Mouse (Mus musculus) heart, adult 2 months (tissue): Measurements from ENCODE around the gene Palld. TPM values are rescaled to one million over a fixed set of nuclear protein-coding genes. Genes with fewer than 3 reads are reported as not detected.

Source experiments
- DNase-seq, 2 experiments: peaks; one replicate each; pipeline ENCODE4 v3.0.0; 2021
- H3K27ac ChIP-seq: fragments of 200-600 bp; 2 replicates; pipeline ENCODE4 v1.8.1; 2022
- H3K27me3 ChIP-seq: fragments of 200-500 bp; 2 replicates; pipeline ENCODE4 v1.6.1; 2012; ENCODE audit warnings: mild to moderate bottlenecking, low read length, inconsistent platforms, mixed read lengths; ENCODE audit not compliant: control insufficient read depth, insufficient read depth
- H3K36me3 ChIP-seq: fragments of 200-500 bp; 2 replicates; pipeline ENCODE4 v1.6.1; 2012; ENCODE audit warnings: low read length, inconsistent platforms; ENCODE audit not compliant: control insufficient read depth, insufficient read depth
- H3K4me1 ChIP-seq: fragments of 200-500 bp; 2 replicates; pipeline ENCODE4 v1.6.1; 2011; ENCODE audit warnings: low read length; ENCODE audit not compliant: control insufficient read depth, insufficient read depth
- H3K4me3 ChIP-seq: fragments of 200-600 bp; 2 replicates; pipeline ENCODE4 v1.8.1; 2022
- H3K79me2 ChIP-seq: fragments of 200-500 bp; replicated peaks from 2 replicates; pipeline ENCODE4 v1.6.1; 2012; ENCODE audit warnings: mild to moderate bottlenecking, inconsistent platforms, low read length, moderate library complexity, mixed read lengths; ENCODE audit not compliant: control insufficient read depth, insufficient read depth
- H3K9ac ChIP-seq: fragments of 200-500 bp; 2 replicates; pipeline ENCODE4 v1.6.1; 2012; ENCODE audit warnings: low read depth, mild to moderate bottlenecking, control low read depth, inconsistent platforms, low read length, mixed read lengths
- CTCF ChIP-seq: fragments of 200-600 bp; IDR thresholded peaks from 2 replicates; pipeline ENCODE4 v1.8.1; 2022; ENCODE audit warnings: antibody characterized with exemption, mild to moderate bottlenecking, moderate library complexity
- EP300 ChIP-seq: fragments of 200-500 bp; IDR thresholded peaks from 2 replicates; pipeline ENCODE4 v1.6.1; 2011; ENCODE audit warnings: low read depth, low read length, control low read depth; ENCODE audit not compliant: insufficient read depth
- POLR2A ChIP-seq: fragments of 200-500 bp; IDR thresholded peaks from 2 replicates; pipeline ENCODE4 v1.6.1; 2011; ENCODE audit warnings: mild to moderate bottlenecking, low read depth, low read length, control low read depth; ENCODE audit not compliant: insufficient read depth
- WGBS: fragments of 180-500 bp; shearing (Covaris S2); methylation state at CpG from one replicate; pipeline ENCODE4 v1.1.7; 2018; 5-methylcytosine and 5-hydroxymethylcytosine counted together
- intact Hi-C: fragments of 180-260 bp; cut with DNase I; formaldehyde crosslinking; loops from one replicate; pipeline ENCODE4 v1.15.1; 2025
- polyA plus RNA-seq: library from polyadenylated mRNA; depleted of rRNA; stranded (reverse); fragments of >200 nt; gene quantifications from 2 replicates; pipeline ENCODE4 v1.2.3, GENCODE M21; 2012
- total RNA-seq, 2 experiments: library from RNA; stranded (reverse); gene quantifications; 2 replicates each; pipeline ENCODE4 v1.2.3; 2021

The Palld gene
- total and polyA plus RNA-seq, 3 experiments: 60.3 to 188 (median 169) TPM

- 67% methylated on average over 4 of the region's 4 CpGs for WGBS
- intact Hi-C loops: no loop called here
- Histone ChIP-seq H3K27ac (no peak overlapping the region), H3K36me3 (peaks cover 4% of the 10 kb centered on the region), H3K4me1 (no peaks in the 10 kb centered on the region), H3K4me3 (no peak overlapping the region), H3K27me3 (no peaks in the 10 kb centered on the region), H3K9ac (no peak overlapping the region), H3K79me2 (no peaks in the 10 kb centered on the region)
- peak; percentile 64 for TF ChIP-seq CTCF
- no peak for TF ChIP-seq POLR2A
- TF ChIP-seq EP300: no peak
- no peak for DNase-seq
Measured at GRCm38 (mm10) chr8:61499035-61499434, 403.5 kb downstream of the Palld start.

- Histone ChIP-seq H3K4me1 (no peaks in the 10 kb centered on the region), H3K79me2 (no peaks in the 10 kb centered on the region), H3K4me3 (no peak overlapping the region), H3K36me3 (no peaks in the 10 kb centered on the region), H3K27ac (no peak overlapping the region), H3K9ac (no peak overlapping the region), H3K27me3 (no peaks in the 10 kb centered on the region)
- WGBS: 81% methylated on average over 4 of the region's 4 CpGs
- no peak for TF ChIP-seq POLR2A
- no peak for TF ChIP-seq EP300
- TF ChIP-seq CTCF: no peak
- DNase-seq: no peak
- intact Hi-C loops: no loop called here
Measured at GRCm38 (mm10) chr8:61497110-61497509, 405.4 kb downstream of the Palld start.

- H3K4me3 ChIP-seq: peak overlapping the region; percentile 81; the same call in 1 of the 2 replicates
- no peak for DNase-seq
- no peak overlapping the region for H3K27ac ChIP-seq
- H3K9ac ChIP-seq: no peak overlapping the region
- H3K27me3 ChIP-seq: no peaks in the 10 kb centered on the region
- TF ChIP-seq CTCF: no peak
- no peak for TF ChIP-seq EP300
- no peak for TF ChIP-seq POLR2A
- intact Hi-C loops: loop anchor here (1.0 to 5.0 kb wide), 3 partner anchors 28 to 506 kb away; partner anchors contain the start of genes Clcn3 and Sh3rf1
- no peaks in the 10 kb centered on the region for H3K36me3 ChIP-seq
- peaks cover 4% of the 10 kb centered on the region for H3K4me1 ChIP-seq
- WGBS: 94% methylated on average over 8 of the region's 8 CpGs
- H3K79me2 ChIP-seq: no peaks in the 10 kb centered on the region
Measured at GRCm38 (mm10) chr8:61488631-61489030, 413.9 kb downstream of the Palld start.

- Histone ChIP-seq H3K4me1 (peaks cover 4% of the 10 kb centered on the region), H3K36me3 (no peaks in the 10 kb centered on the region), H3K27ac (peak within 1 kb of the TSS; percentile 93), H3K4me3 (peak within 1 kb of the TSS; percentile 81), H3K27me3 (no peaks in the 10 kb centered on the region), H3K79me2 (no peaks in the 10 kb centered on the region), H3K9ac (peak within 1 kb of the TSS; percentile 92)
- intact Hi-C loops: loop anchor here (1.0 to 5.0 kb wide), 3 partner anchors 29 to 505 kb away; partner anchors contain the start of genes Clcn3 and Sh3rf1
- WGBS: 5% methylated on average over 29 of the region's 29 CpGs
- peak; percentile 92 for TF ChIP-seq POLR2A
- TF ChIP-seq EP300: peak; percentile 68; the same call in 1 of the 2 replicates
- peak; percentile 10; the same call in 1 of the 2 replicates for TF ChIP-seq CTCF
- peak; percentile 84 to 89 for DNase-seq
Measured at GRCm38 (mm10) chr8:61487597-61488156, 414.8 kb downstream of the Palld start, which contains the start of gene Cbr4. Cbr4 (plus strand) TSS chr8:61487734.

- Histone ChIP-seq H3K36me3 (no peaks in the 10 kb centered on the region), H3K27ac (peak overlapping the region; percentile 93; the same call in 1 of the 2 replicates), H3K79me2 (no peaks in the 10 kb centered on the region), H3K9ac (no peak overlapping the region), H3K4me1 (peaks cover 4% of the 10 kb centered on the region), H3K4me3 (no peak overlapping the region), H3K27me3 (no peaks in the 10 kb centered on the region)
- no peak for TF ChIP-seq CTCF
- no peak for TF ChIP-seq EP300
- TF ChIP-seq POLR2A: no peak
- no peak for DNase-seq
- WGBS: 94% methylated on average over 2 of the region's 2 CpGs
- intact Hi-C loops: loop anchor here (5.0 kb wide), 2 partner anchors 265 to 505 kb away; partner anchors contain the start of genes Clcn3 and Sh3rf1
Measured at GRCm38 (mm10) chr8:61486923-61487529, 415.5 kb downstream of the Palld start.
